Mouse (Mus musculus): ENCODE measurements at regions not wholly inside any gene's neighbourhood (a gene's known extent, or its start where the extent isn't known, plus 50 kb on each side); places are given as distances from the start of the nearest gene placed in this dataset.

- no peak for DNase-seq (ENCODE audit: low spot score)
- no peak overlapping the region for H3K4me3 ChIP-seq (ENCODE audit: low read depth, low read length)
- WGBS = 87% methylated on average over 2 of the region's 2 CpGs
- no peaks in the 10 kb centered on the region for H3K27me3 ChIP-seq (replicated peaks; ENCODE audit: control insufficient read depth, insufficient read depth, low read length)
- no peak overlapping the region for H3K9ac ChIP-seq (ENCODE audit: low read depth, low read length)
- H3K36me3 ChIP-seq (ENCODE audit: control insufficient read depth, insufficient read depth, low read length) = no peaks in the 10 kb centered on the region
- no peaks in the 10 kb centered on the region for H3K4me1 ChIP-seq (ENCODE audit: control insufficient read depth, insufficient read depth, low read length)
- ATAC-seq (ENCODE audit: low read depth) = no peak
- no peak overlapping the region for H3K4me2 ChIP-seq (ENCODE audit: low read depth, low read length)
- H3K27ac ChIP-seq (replicated peaks; ENCODE audit: low read depth, low read length) = no peak overlapping the region
- H3K9me3 ChIP-seq (ENCODE audit: control insufficient read depth, low read length) = peaks cover 9% of the 10 kb centered on the region; the same call in 1 of the 2 replicates
These were observed 54.1 kb downstream of the Nog start for GRCm38 (mm10) chr11:89247991-89248390.

GRCm38 (mm10) chr11:89243370-89243769 lies 58.8 kb downstream of the Nog start:
- peak; percentile 74 for DNase-seq (ENCODE audit: low spot score)
- Histone ChIP-seq H3K27ac (replicated peaks; ENCODE audit: low read depth, low read length) (no peak overlapping the region), H3K27me3 (replicated peaks; ENCODE audit: control insufficient read depth, insufficient read depth, low read length) (no peaks in the 10 kb centered on the region), H3K4me2 (ENCODE audit: low read depth, low read length) (no peak overlapping the region), H3K9ac (ENCODE audit: low read depth, low read length) (no peak overlapping the region), H3K36me3 (ENCODE audit: control insufficient read depth, insufficient read depth, low read length) (no peaks in the 10 kb centered on the region), H3K4me3 (ENCODE audit: low read depth, low read length) (no peak overlapping the region), H3K9me3 (ENCODE audit: control insufficient read depth, low read length) (0 out of 2 replicates have a peak, but pooled peaks cover 3% of the 10 kb centered on the region), H3K4me1 (ENCODE audit: control insufficient read depth, insufficient read depth, low read length) (no peaks in the 10 kb centered on the region)
- WGBS = 19% methylated on average over 3 of the region's 3 CpGs
- ATAC-seq (ENCODE audit: low read depth) = peak; percentile 71; the same call in 1 of the 2 replicates

- H3K27ac ChIP-seq (replicated peaks; ENCODE audit: low read depth, low read length) = no peak overlapping the region
- DNase-seq (ENCODE audit: low spot score) (no peak), ATAC-seq (ENCODE audit: low read depth) (no peak)
- no peak overlapping the region for H3K4me2 ChIP-seq (ENCODE audit: low read depth, low read length)
- H3K27me3 ChIP-seq (replicated peaks; ENCODE audit: control insufficient read depth, insufficient read depth, low read length) = no peaks in the 10 kb centered on the region
- no peaks in the 10 kb centered on the region for H3K36me3 ChIP-seq (ENCODE audit: control insufficient read depth, insufficient read depth, low read length)
- H3K9me3 ChIP-seq (ENCODE audit: control insufficient read depth, low read length) = 0 out of 2 replicates have a peak, but pooled peaks cover 3% of the 10 kb centered on the region
- no peak overlapping the region for H3K9ac ChIP-seq (ENCODE audit: low read depth, low read length)
- H3K4me3 ChIP-seq (ENCODE audit: low read depth, low read length) = no peak overlapping the region
- WGBS = 70% methylated on average over 2 of the region's 2 CpGs
- no peaks in the 10 kb centered on the region for H3K4me1 ChIP-seq (ENCODE audit: control insufficient read depth, insufficient read depth, low read length)
These were observed 60.0 kb downstream of the Nog start for GRCm38 (mm10) chr11:89242130-89242529.

GRCm38 (mm10) chr11:89239891-89240290 lies 62.2 kb downstream of the Nog start:
- H3K4me1 ChIP-seq (ENCODE audit: control insufficient read depth, insufficient read depth, low read length) = no peaks in the 10 kb centered on the region
- 0 out of 2 replicates have a peak, but pooled peaks cover 3% of the 10 kb centered on the region for H3K9me3 ChIP-seq (ENCODE audit: control insufficient read depth, low read length)
- H3K4me3 ChIP-seq (ENCODE audit: low read depth, low read length) = no peak overlapping the region
- H3K9ac ChIP-seq (ENCODE audit: low read depth, low read length) = no peak overlapping the region
- ATAC-seq (ENCODE audit: low read depth) (0 out of 2 replicates have a peak, but pooled peaks have one; percentile 22), DNase-seq (ENCODE audit: low spot score) (peak; percentile 54)
- H3K27ac ChIP-seq (replicated peaks; ENCODE audit: low read depth, low read length) = no peak overlapping the region
- no peaks in the 10 kb centered on the region for H3K27me3 ChIP-seq (replicated peaks; ENCODE audit: control insufficient read depth, insufficient read depth, low read length)
- H3K4me2 ChIP-seq (ENCODE audit: low read depth, low read length) = no peak overlapping the region
- WGBS = 41% methylated on average over 9 of the region's 9 CpGs
- H3K36me3 ChIP-seq (ENCODE audit: control insufficient read depth, insufficient read depth, low read length) = no peaks in the 10 kb centered on the region

GRCm38 (mm10) chr11:89236904-89237303 lies 65.2 kb downstream of the Nog start:
- no peak overlapping the region for H3K4me3 ChIP-seq (ENCODE audit: low read depth, low read length)
- WGBS = 93% methylated on average over 3 of the region's 3 CpGs
- ATAC-seq (ENCODE audit: low read depth) (no peak), DNase-seq (ENCODE audit: low spot score) (no peak)
- no peak overlapping the region for H3K27ac ChIP-seq (replicated peaks; ENCODE audit: low read depth, low read length)
- no peaks in the 10 kb centered on the region for H3K36me3 ChIP-seq (ENCODE audit: control insufficient read depth, insufficient read depth, low read length)
- H3K9ac ChIP-seq (ENCODE audit: low read depth, low read length) = no peak overlapping the region
- no peaks in the 10 kb centered on the region for H3K27me3 ChIP-seq (replicated peaks; ENCODE audit: control insufficient read depth, insufficient read depth, low read length)
- H3K9me3 ChIP-seq (ENCODE audit: control insufficient read depth, low read length) = no peaks in the 10 kb centered on the region
- H3K4me1 ChIP-seq (ENCODE audit: control insufficient read depth, insufficient read depth, low read length) = no peaks in the 10 kb centered on the region
- no peak overlapping the region for H3K4me2 ChIP-seq (ENCODE audit: low read depth, low read length)

GRCm38 (mm10) chr11:89232884-89233480 lies 69.2 kb downstream of the Nog start:
- Histone ChIP-seq H3K9ac (ENCODE audit: low read depth, low read length) (no peak overlapping the region), H3K9me3 (ENCODE audit: control insufficient read depth, low read length) (no peaks in the 10 kb centered on the region), H3K4me1 (ENCODE audit: control insufficient read depth, insufficient read depth, low read length) (no peaks in the 10 kb centered on the region), H3K4me2 (ENCODE audit: low read depth, low read length) (no peak overlapping the region), H3K4me3 (ENCODE audit: low read depth, low read length) (no peak overlapping the region), H3K27ac (replicated peaks; ENCODE audit: low read depth, low read length) (no peak overlapping the region), H3K27me3 (replicated peaks; ENCODE audit: control insufficient read depth, insufficient read depth, low read length) (no peaks in the 10 kb centered on the region), H3K36me3 (ENCODE audit: control insufficient read depth, insufficient read depth, low read length) (no peaks in the 10 kb centered on the region)
- 60% methylated on average over 9 of the region's 9 CpGs for WGBS
- no peak for ATAC-seq (ENCODE audit: low read depth)
- no peak for DNase-seq (ENCODE audit: low spot score)

- no peaks in the 10 kb centered on the region for H3K27me3 ChIP-seq (replicated peaks; ENCODE audit: control insufficient read depth, insufficient read depth, low read length)
- no peak overlapping the region for H3K4me2 ChIP-seq (ENCODE audit: low read depth, low read length)
- no peak overlapping the region for H3K4me3 ChIP-seq (ENCODE audit: low read depth, low read length)
- ATAC-seq (ENCODE audit: low read depth) (peak; percentile 72; the same call in 1 of the 2 replicates), DNase-seq (ENCODE audit: low spot score) (peak; percentile 82)
- no peaks in the 10 kb centered on the region for H3K4me1 ChIP-seq (ENCODE audit: control insufficient read depth, insufficient read depth, low read length)
- H3K27ac ChIP-seq (replicated peaks; ENCODE audit: low read depth, low read length) = no peak overlapping the region
- H3K9me3 ChIP-seq (ENCODE audit: control insufficient read depth, low read length) = no peaks in the 10 kb centered on the region
- H3K9ac ChIP-seq (ENCODE audit: low read depth, low read length) = no peak overlapping the region
- WGBS = 59% methylated on average over 5 of the region's 5 CpGs
- no peaks in the 10 kb centered on the region for H3K36me3 ChIP-seq (ENCODE audit: control insufficient read depth, insufficient read depth, low read length)
These were observed 72.4 kb downstream of the Nog start for GRCm38 (mm10) chr11:89229726-89230125.

GRCm38 (mm10) chr11:89213204-89213603 lies 88.9 kb downstream of the Nog start:
- no peaks in the 10 kb centered on the region for H3K4me1 ChIP-seq (ENCODE audit: control insufficient read depth, insufficient read depth, low read length)
- no peak overlapping the region for H3K4me2 ChIP-seq (ENCODE audit: low read depth, low read length)
- no peak overlapping the region for H3K27ac ChIP-seq (replicated peaks; ENCODE audit: low read depth, low read length)
- ATAC-seq (ENCODE audit: low read depth) = no peak
- DNase-seq (ENCODE audit: low spot score) = no peak
- no peak overlapping the region for H3K4me3 ChIP-seq (ENCODE audit: low read depth, low read length)
- no peaks in the 10 kb centered on the region for H3K36me3 ChIP-seq (ENCODE audit: control insufficient read depth, insufficient read depth, low read length)
- H3K27me3 ChIP-seq (replicated peaks; ENCODE audit: control insufficient read depth, insufficient read depth, low read length) = no peaks in the 10 kb centered on the region
- WGBS = 87% methylated on average over 5 of the region's 5 CpGs
- H3K9me3 ChIP-seq (ENCODE audit: control insufficient read depth, low read length) = no peaks in the 10 kb centered on the region
- no peak overlapping the region for H3K9ac ChIP-seq (ENCODE audit: low read depth, low read length)

- no peak overlapping the region for H3K4me3 ChIP-seq (ENCODE audit: low read depth, low read length)
- peak overlapping the region; percentile 37; the same call in 1 of the 2 replicates for H3K4me2 ChIP-seq (ENCODE audit: low read depth, low read length)
- H3K4me1 ChIP-seq (ENCODE audit: control insufficient read depth, insufficient read depth, low read length) = 0 out of 2 replicates have a peak, but pooled peaks cover 12% of the 10 kb centered on the region
- DNase-seq (ENCODE audit: low spot score) (peak; percentile 63), ATAC-seq (ENCODE audit: low read depth) (peak; percentile 64)
- no peaks in the 10 kb centered on the region for H3K36me3 ChIP-seq (ENCODE audit: control insufficient read depth, insufficient read depth, low read length)
- no peak overlapping the region for H3K27ac ChIP-seq (replicated peaks; ENCODE audit: low read depth, low read length)
- no peak overlapping the region for H3K9ac ChIP-seq (ENCODE audit: low read depth, low read length)
- H3K9me3 ChIP-seq (ENCODE audit: control insufficient read depth, low read length) = no peaks in the 10 kb centered on the region
- WGBS = 22% methylated on average over 11 of the region's 11 CpGs
- no peaks in the 10 kb centered on the region for H3K27me3 ChIP-seq (replicated peaks; ENCODE audit: control insufficient read depth, insufficient read depth, low read length)
These were observed 92.6 kb downstream of the Nog start for GRCm38 (mm10) chr11:89209531-89209950.
